Mouse (Mus musculus): ENCODE measurements around the gene Col4a5.

- TF ChIP-seq ZNF384 (IDR thresholded peaks at IDR 0.05; ENCODE audit: low read depth, low read length) (no peak), JUND (conservative IDR thresholded peaks at IDR 0.05; ENCODE audit: low read depth, low read length) (no peak), HCFC1 (IDR thresholded peaks at IDR 0.05; ENCODE audit: low read depth, low read length) (no peak)
Measured at GRCm38 (mm10) chrX:141473470-141474302, 1.5 kb upstream of the Col4a5 start, which contains the start of gene Col4a6.

Measured in CH12.LX (cell line).